Comparison of ENCODE assay signal across 8 mouse cellular contexts in the genomic region with DNA sequence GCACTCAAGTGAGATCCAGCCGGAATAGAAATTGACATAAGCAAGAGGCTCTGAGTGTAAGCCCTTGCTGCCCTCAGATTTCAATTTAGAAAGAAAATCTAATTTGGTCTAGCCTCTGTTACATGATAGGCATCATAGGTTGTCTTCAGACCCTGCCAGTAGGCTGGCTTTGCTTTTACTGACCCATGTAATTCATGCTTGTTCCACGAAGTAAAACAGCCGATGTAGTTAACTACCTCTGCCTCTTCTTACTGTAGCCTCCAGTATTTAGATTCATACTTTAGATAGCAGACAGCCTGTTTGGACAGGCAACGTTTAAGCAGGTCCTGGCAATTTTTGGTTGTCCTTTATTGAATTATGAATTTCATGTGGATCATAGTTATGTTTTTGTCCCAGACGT. TPM values are rescaled to one million over a fixed set of nuclear protein-coding genes. Genes with fewer than 3 reads are reported as not detected.
DNase-seq lines count a peak whose midpoint lies in the region; ATAC-seq and TF ChIP-seq lines count a peak whose summit lies in the region.

No protein-coding gene starts in this region.

- TF ChIP-seq CTCF in layer of hippocampus, adult 2 months (conservative IDR thresholded peaks at IDR 0.05): no peak
- no peak for TF ChIP-seq CTCF in intestine, postnatal 0 days (IDR thresholded peaks at IDR 0.05; ENCODE audit: low read depth)

- 26% methylated on average over 5 of the region's 5 CpGs for WGBS in embryonic facial prominence, embryonic 13.5 days
- 23% methylated on average over 5 of the region's 5 CpGs for WGBS in intestine, postnatal 0 days
- WGBS in neural tube, embryonic 14.5 days: 54% methylated on average over 5 of the region's 5 CpGs

- peak overlapping the region; percentile 96 for H3K9ac ChIP-seq in embryonic facial prominence, embryonic 13.5 days
- no peak overlapping the region for H3K9ac ChIP-seq in intestine, postnatal 0 days (ENCODE audit: low read depth, low read length)
- H3K9ac ChIP-seq in neural tube, embryonic 14.5 days (replicated peaks; ENCODE audit: low read depth, low read length): no peak overlapping the region

- peaks cover 40% of the 10 kb centered on the region for H3K4me1 ChIP-seq in embryonic facial prominence, embryonic 13.5 days
- peaks cover 7% of the 10 kb centered on the region; the same call in 1 of the 2 replicates for H3K4me1 ChIP-seq in intestine, postnatal 0 days (replicated peaks; ENCODE audit: control insufficient read depth, insufficient read depth, low read length)
- H3K4me1 ChIP-seq in neural tube, embryonic 14.5 days (ENCODE audit: control insufficient read depth, insufficient read depth, low read length): peaks cover 8% of the 10 kb centered on the region; the same call in 1 of the 2 replicates

- no peaks in the 10 kb centered on the region for H3K36me3 ChIP-seq in embryonic facial prominence, embryonic 13.5 days
- no peaks in the 10 kb centered on the region for H3K36me3 ChIP-seq in intestine, postnatal 0 days (ENCODE audit: control insufficient read depth, insufficient read depth)
- H3K36me3 ChIP-seq in neural tube, embryonic 14.5 days (ENCODE audit: control insufficient read depth, insufficient read depth, low read length): no peaks in the 10 kb centered on the region

- no peaks in the 10 kb centered on the region for H3K27me3 ChIP-seq in embryonic facial prominence, embryonic 13.5 days
- no peaks in the 10 kb centered on the region for H3K27me3 ChIP-seq in intestine, postnatal 0 days (replicated peaks; ENCODE audit: control insufficient read depth, insufficient read depth, low read length)
- H3K27me3 ChIP-seq in neural tube, embryonic 14.5 days (ENCODE audit: control insufficient read depth, insufficient read depth, low read length): no peaks in the 10 kb centered on the region; the same call in 1 of the 2 replicates

- H3K27ac ChIP-seq in layer of hippocampus, adult 2 months: peak overlapping the region; percentile 25; the same call in 1 of the 2 replicates
- no peak overlapping the region for H3K27ac ChIP-seq in embryonic facial prominence, embryonic 13.5 days
- H3K27ac ChIP-seq in intestine, postnatal 0 days (ENCODE audit: low read depth, low read length): no peak overlapping the region
- no peak overlapping the region for H3K27ac ChIP-seq in neural tube, embryonic 14.5 days (ENCODE audit: low read depth, low read length)

- no peak for ATAC-seq in embryonic facial prominence, embryonic 13.5 days (ENCODE audit: insufficient number of reproducible peaks, insufficient read depth, low FRiP score, low TSS enrichment, low read depth)
- no peak for ATAC-seq in intestine, postnatal 0 days
- ATAC-seq in neural tube, embryonic 14.5 days (ENCODE audit: low read depth): no peak

- 0 out of 2 replicates have a peak, but pooled peaks cover 3% of the 10 kb centered on the region for H3K9me3 ChIP-seq in embryonic facial prominence, embryonic 13.5 days
- H3K9me3 ChIP-seq in intestine, postnatal 0 days (ENCODE audit: control insufficient read depth): no peaks in the 10 kb centered on the region
- H3K9me3 ChIP-seq in neural tube, embryonic 14.5 days (ENCODE audit: control insufficient read depth, low read length): no peaks in the 10 kb centered on the region

- peak overlapping the region; percentile 72 for H3K4me2 ChIP-seq in embryonic facial prominence, embryonic 13.5 days
- H3K4me2 ChIP-seq in intestine, postnatal 0 days (replicated peaks; ENCODE audit: low read depth): peak overlapping the region; percentile 96
- H3K4me2 ChIP-seq in neural tube, embryonic 14.5 days (ENCODE audit: low read depth, low read length): peak overlapping the region; percentile 64

- H3K4me3 ChIP-seq in layer of hippocampus, adult 2 months: peak overlapping the region; percentile 90
- peak overlapping the region; percentile 81 for H3K4me3 ChIP-seq in embryonic facial prominence, embryonic 13.5 days
- peak overlapping the region; percentile 85 for H3K4me3 ChIP-seq in intestine, postnatal 0 days (ENCODE audit: low read depth, low read length)
- peak overlapping the region; percentile 76 for H3K4me3 ChIP-seq in neural tube, embryonic 14.5 days (ENCODE audit: low read depth, low read length)

- DNase-seq in layer of hippocampus, adult 2 months (ENCODE audit: low spot score in 2 of 2): no peak
- DNase-seq in layer of hippocampus, adult 9-11 months: no peak
- no peak for DNase-seq in cerebellum, adult 9-11 months
- DNase-seq in layer of hippocampus, postnatal 36 days: no peak
- DNase-seq in gastrocnemius, postnatal 25 days: no peak

RNA-seq across cellular contexts. Expression of a gene that starts 1.2 kb away (rescaled TPM):
- total RNA-seq in layer of hippocampus, adult 2 months (2021): 10 to 100 TPM; 26.9 to 32.4 TPM
- 52.3 and 55.3 TPM in 2 replicates for polyA plus RNA-seq in embryonic facial prominence, embryonic 13.5 days (2015; fragmentation: Nextera tagmentation; extraction: Ambion mirVana)
- polyA plus RNA-seq in intestine, postnatal 0 days (2015; fragmentation: Nextera tagmentation; extraction: Ambion mirVana): 23.9 and 30.5 TPM in 2 replicates
- polyA plus RNA-seq in neural tube, embryonic 14.5 days (2014; fragmentation: Nextera tagmentation; extraction: Ambion mirVana): 32.3 and 36.8 TPM in 2 replicates
- total RNA-seq in layer of hippocampus, postnatal 36 days (2021): 10 to 100 TPM; 26.7 TPM
- total RNA-seq in gastrocnemius, postnatal 25 days (2021): 10 to 100 TPM; 39.5 to 39.6 TPM
